Mouse (Mus musculus): ENCODE results near the gene Csnk1e. TPM values are rescaled to one million over a fixed set of nuclear protein-coding genes. Genes with fewer than 3 reads are reported as not detected.
A peak's percentile ranks its signal among the peaks of the same experiment; 100 is the strongest.

Gene Csnk1e
- polyA plus RNA-seq, 1 experiment from 2014 or later: 148 TPM

GRCm38 (mm10) chr15:79391447-79392093, 63.8 kb downstream of the Csnk1e start:
- H3K4me2 ChIP-seq (replicated peaks): no peak overlapping the region
- no peaks in the 10 kb centered on the region for H3K9me3 ChIP-seq
- no peaks in the 10 kb centered on the region for H3K27me3 ChIP-seq
- WGBS: 45% methylated on average over 7 of the region's 7 CpGs
- no peak overlapping the region for H3K4me3 ChIP-seq
- 0 out of 2 replicates have a peak overlapping the region, but pooled peaks have one; percentile 38 for H3K27ac ChIP-seq
- peaks cover 46% of the 10 kb centered on the region for H3K4me1 ChIP-seq
- no peak for ATAC-seq (ENCODE audit: insufficient number of reproducible peaks, insufficient read depth, low FRiP score, low TSS enrichment)
- H3K36me3 ChIP-seq: 0 out of 2 replicates have a peak, but pooled peaks cover 4% of the 10 kb centered on the region
- no peak overlapping the region for H3K9ac ChIP-seq

- H3K9me3 ChIP-seq: no peaks in the 10 kb centered on the region
- H3K27ac ChIP-seq: no peak overlapping the region
- 0 out of 2 replicates have a peak, but pooled peaks have one; percentile 18 for ATAC-seq (ENCODE audit: insufficient number of reproducible peaks, insufficient read depth, low FRiP score, low TSS enrichment)
- WGBS: 80% methylated on average over 6 of the region's 6 CpGs
- H3K4me3 ChIP-seq: no peak overlapping the region
- no peak overlapping the region for H3K9ac ChIP-seq
- H3K4me2 ChIP-seq (replicated peaks): no peak overlapping the region
- no peaks in the 10 kb centered on the region for H3K27me3 ChIP-seq
- 0 out of 2 replicates have a peak, but pooled peaks cover 4% of the 10 kb centered on the region for H3K36me3 ChIP-seq
- H3K4me1 ChIP-seq: peaks cover 45% of the 10 kb centered on the region
Observed at GRCm38 (mm10) chr15:79390434-79390833, 64.9 kb downstream of the Csnk1e start.

GRCm38 (mm10) chr15:79388171-79388570, 67.2 kb downstream of the Csnk1e start:
- no peak for ATAC-seq (ENCODE audit: insufficient number of reproducible peaks, insufficient read depth, low FRiP score, low TSS enrichment)
- Histone ChIP-seq H3K36me3 (0 out of 2 replicates have a peak, but pooled peaks cover under 1% of the 10 kb centered on the region), H3K9me3 (no peaks in the 10 kb centered on the region), H3K4me2 (replicated peaks) (no peak overlapping the region), H3K4me1 (peaks cover 30% of the 10 kb centered on the region), H3K4me3 (no peak overlapping the region), H3K27ac (no peak overlapping the region), H3K27me3 (no peaks in the 10 kb centered on the region), H3K9ac (no peak overlapping the region)
- WGBS: 72% methylated on average over 6 of the region's 6 CpGs

GRCm38 (mm10) chr15:79387611-79388010, 67.8 kb downstream of the Csnk1e start:
- Histone ChIP-seq H3K4me3 (no peak overlapping the region), H3K4me2 (replicated peaks) (no peak overlapping the region), H3K4me1 (peaks cover 26% of the 10 kb centered on the region), H3K27ac (no peak overlapping the region), H3K36me3 (no peaks in the 10 kb centered on the region), H3K9ac (no peak overlapping the region), H3K9me3 (no peaks in the 10 kb centered on the region), H3K27me3 (no peaks in the 10 kb centered on the region)
- WGBS: 81% methylated on average over 7 of the region's 7 CpGs
- ATAC-seq (ENCODE audit: insufficient number of reproducible peaks, insufficient read depth, low FRiP score, low TSS enrichment): no peak

GRCm38 (mm10) chr15:79387081-79387480, 68.3 kb downstream of the Csnk1e start:
- Histone ChIP-seq H3K27ac (no peak overlapping the region), H3K36me3 (no peaks in the 10 kb centered on the region), H3K9ac (no peak overlapping the region), H3K4me3 (no peak overlapping the region), H3K4me2 (replicated peaks) (no peak overlapping the region), H3K27me3 (no peaks in the 10 kb centered on the region), H3K4me1 (peaks cover 21% of the 10 kb centered on the region), H3K9me3 (no peaks in the 10 kb centered on the region)
- 76% methylated on average over 6 of the region's 6 CpGs for WGBS
- ATAC-seq (ENCODE audit: insufficient number of reproducible peaks, insufficient read depth, low FRiP score, low TSS enrichment): no peak

GRCm38 (mm10) chr15:79381644-79382043, 73.7 kb downstream of the Csnk1e start:
- ATAC-seq (ENCODE audit: insufficient number of reproducible peaks, insufficient read depth, low FRiP score, low TSS enrichment): no peak
- WGBS: 79% methylated on average over 9 of the region's 9 CpGs
- H3K4me3 ChIP-seq: no peak overlapping the region

GRCm38 (mm10) chr15:79380468-79381444, 74.6 kb downstream of the Csnk1e start:
- Histone ChIP-seq H3K36me3 (peaks cover 27% of the 10 kb centered on the region), H3K4me1 (no peaks in the 10 kb centered on the region; the same call in 1 of the 2 replicates), H3K4me2 (replicated peaks) (no peak overlapping the region), H3K4me3 (no peak overlapping the region), H3K9ac (no peak overlapping the region), H3K9me3 (no peaks in the 10 kb centered on the region), H3K27ac (no peak overlapping the region), H3K27me3 (no peaks in the 10 kb centered on the region)
- no peak for ATAC-seq (ENCODE audit: insufficient number of reproducible peaks, insufficient read depth, low FRiP score, low TSS enrichment)
- 59% methylated on average over 21 of the region's 23 CpGs for WGBS

More at GRCm38 (mm10) chr15:79381644-79382043, 73.7 kb downstream of the Csnk1e start:
- Histone ChIP-seq H3K4me2 (replicated peaks) (no peak overlapping the region), H3K27ac (no peak overlapping the region), H3K36me3 (peaks cover 19% of the 10 kb centered on the region), H3K27me3 (no peaks in the 10 kb centered on the region), H3K9ac (no peak overlapping the region), H3K9me3 (no peaks in the 10 kb centered on the region), H3K4me1 (no peaks in the 10 kb centered on the region; the same call in 1 of the 2 replicates)

- H3K4me3 ChIP-seq: no peak overlapping the region
- H3K9me3 ChIP-seq: no peaks in the 10 kb centered on the region
- no peak overlapping the region for H3K9ac ChIP-seq
- peaks cover 32% of the 10 kb centered on the region for H3K36me3 ChIP-seq
- no peaks in the 10 kb centered on the region; the same call in 1 of the 2 replicates for H3K4me1 ChIP-seq
- no peak for ATAC-seq (ENCODE audit: insufficient number of reproducible peaks, insufficient read depth, low FRiP score, low TSS enrichment)
- no peak overlapping the region for H3K4me2 ChIP-seq (replicated peaks)
- 84% methylated on average over 7 of the region's 7 CpGs for WGBS
- no peak overlapping the region for H3K27ac ChIP-seq
- no peaks in the 10 kb centered on the region for H3K27me3 ChIP-seq
Observed at GRCm38 (mm10) chr15:79379658-79380057, 75.7 kb downstream of the Csnk1e start.

GRCm38 (mm10) chr15:79378608-79379007, 76.8 kb downstream of the Csnk1e start:
- Histone ChIP-seq H3K9me3 (no peaks in the 10 kb centered on the region), H3K36me3 (peaks cover 39% of the 10 kb centered on the region), H3K4me3 (no peak overlapping the region), H3K9ac (no peak overlapping the region), H3K4me2 (replicated peaks) (no peak overlapping the region), H3K27ac (no peak overlapping the region), H3K4me1 (no peaks in the 10 kb centered on the region; the same call in 1 of the 2 replicates), H3K27me3 (no peaks in the 10 kb centered on the region)
- 91% methylated on average over 10 of the region's 10 CpGs for WGBS
- ATAC-seq (ENCODE audit: insufficient number of reproducible peaks, insufficient read depth, low FRiP score, low TSS enrichment): no peak

- Histone ChIP-seq H3K27me3 (no peaks in the 10 kb centered on the region), H3K4me3 (no peak overlapping the region), H3K27ac (no peak overlapping the region), H3K4me2 (replicated peaks) (no peak overlapping the region), H3K4me1 (no peaks in the 10 kb centered on the region), H3K36me3 (peaks cover 48% of the 10 kb centered on the region), H3K9me3 (no peaks in the 10 kb centered on the region), H3K9ac (no peak overlapping the region)
- ATAC-seq (ENCODE audit: insufficient number of reproducible peaks, insufficient read depth, low FRiP score, low TSS enrichment): no peak
- WGBS: 75% methylated on average over 6 of the region's 6 CpGs
Observed at GRCm38 (mm10) chr15:79377681-79378080, 77.7 kb downstream of the Csnk1e start.

- no peak overlapping the region for H3K27ac ChIP-seq
- no peak overlapping the region for H3K4me2 ChIP-seq (replicated peaks)
- ATAC-seq (ENCODE audit: insufficient number of reproducible peaks, insufficient read depth, low FRiP score, low TSS enrichment): no peak
- H3K9me3 ChIP-seq: no peaks in the 10 kb centered on the region
- H3K9ac ChIP-seq: no peak overlapping the region
- WGBS: 60% methylated on average over 3 of the region's 3 CpGs
- no peaks in the 10 kb centered on the region for H3K27me3 ChIP-seq
- no peak overlapping the region for H3K4me3 ChIP-seq
- peaks cover 61% of the 10 kb centered on the region for H3K36me3 ChIP-seq
- no peaks in the 10 kb centered on the region for H3K4me1 ChIP-seq
Observed at GRCm38 (mm10) chr15:79374760-79375159, 80.6 kb downstream of the Csnk1e start.
